Mouse (Mus musculus) colon, adult 2 months (tissue): ENCODE results near the gene Ccdc107. TPM values are rescaled to one million over a fixed set of nuclear protein-coding genes. Genes with fewer than 3 reads are reported as not detected.

Experiments
- polyA plus RNA-seq: library from polyadenylated mRNA; depleted of rRNA; stranded (reverse); fragments of >200 nt; gene quantifications from 2 replicates; pipeline ENCODE4 v1.2.3, GENCODE M21; 2012; rRNA removed

Ccdc107 gene
- 347 and 577 TPM in 2 replicates for polyA plus RNA-seq

GRCm38 (mm10) chr4:43492821-43493185 is at the start of gene Ccdc107:
TSS of gene Ccdc107 (plus strand) at chr4:43492900.

GRCm38 (mm10) chr4:43454041-43454836 is 38.5 kb upstream of the Ccdc107 start, which contains the start of gene Cd72:
TSS of gene Cd72 (minus strand) at chr4:43454628.

GRCm38 (mm10) chr4:43483535-43484091 is 9.1 kb upstream of the Ccdc107 start, which contains the start of gene Sit1:
TSS of gene Sit1 (minus strand) at chr4:43483734.

GRCm38 (mm10) chr4:43499407-43500333 is 7.0 kb downstream of the Ccdc107 start, which contains the start of gene Arhgef39:
TSS of gene Arhgef39 (minus strand) at chr4:43499695.

GRCm38 (mm10) chr4:43506536-43507185 is 14.0 kb downstream of the Ccdc107 start, which contains the start of gene Car9:
TSS of gene Car9 (plus strand) at chr4:43506966.

Other genes with a start within 250 kb of the Ccdc107 start
- 0.22 and 0.28 TPM in 2 replicates for gene Atp8b5, start 225.7 kb upstream of the Ccdc107 start, polyA plus RNA-seq
- 20.9 and 23.1 TPM in 2 replicates for gene Rusc2, start 110.9 kb upstream of the Ccdc107 start, polyA plus RNA-seq
- 0.08 TPM in 1 of 2 replicates, not detected in the other for gene Fam166b, start 63.8 kb upstream of the Ccdc107 start, polyA plus RNA-seq
- 90.2 and 100 TPM in 2 replicates for gene Tesk1, start 51.0 kb upstream of the Ccdc107 start, polyA plus RNA-seq
- 3.6 and 6.6 TPM in 2 replicates for gene Cd72, start 38.3 kb upstream of the Ccdc107 start, polyA plus RNA-seq
- 0.54 and 1.1 TPM in 2 replicates for gene Sit1, start 9.2 kb upstream of the Ccdc107 start, polyA plus RNA-seq
- gene Arhgef39, start 6.8 kb downstream of the Ccdc107 start, polyA plus RNA-seq: 49.5 and 64.1 TPM in 2 replicates
- 70.7 and 71.6 TPM in 2 replicates for gene Car9, start 14.1 kb downstream of the Ccdc107 start, polyA plus RNA-seq
- 199 and 235 TPM in 2 replicates for gene Tpm2, start 30.9 kb downstream of the Ccdc107 start, polyA plus RNA-seq
- 93.5 and 113 TPM in 2 replicates for gene Creb3, start 69.4 kb downstream of the Ccdc107 start, polyA plus RNA-seq
- gene Tln1, start 69.8 kb downstream of the Ccdc107 start, polyA plus RNA-seq: 98.4 and 102 TPM in 2 replicates
- gene Rgp1, start 85.8 kb downstream of the Ccdc107 start, polyA plus RNA-seq: 56.1 and 75.5 TPM in 2 replicates
- 13.0 and 13.3 TPM in 2 replicates for gene Gba2, start 86.0 kb downstream of the Ccdc107 start, polyA plus RNA-seq
- 0.17 TPM in 1 of 2 replicates, not detected in the other for gene Msmp, start 91.6 kb downstream of the Ccdc107 start, polyA plus RNA-seq
- gene Npr2, start 139.0 kb downstream of the Ccdc107 start, polyA plus RNA-seq: 18.2 and 19.2 TPM in 2 replicates
- 1.1 and 1.9 TPM in 2 replicates for gene Spag8, start 160.7 kb downstream of the Ccdc107 start, polyA plus RNA-seq
- 72.2 and 79.4 TPM in 2 replicates for gene Hint2, start 163.6 kb downstream of the Ccdc107 start, polyA plus RNA-seq
- gene Tmem8b, start 176.1 kb downstream of the Ccdc107 start, polyA plus RNA-seq: 9.2 and 11.0 TPM in 2 replicates
- 0.10 TPM in 1 of 2 replicates, not detected in the other for gene Fam221b, start 176.2 kb downstream of the Ccdc107 start, polyA plus RNA-seq
- gene Olfr70, start 207.9 kb downstream of the Ccdc107 start, polyA plus RNA-seq: not detected in 2 replicates
- gene Olfr71, start 217.4 kb downstream of the Ccdc107 start, polyA plus RNA-seq: not detected in 2 replicates
- 2.2 and 3.1 TPM in 2 replicates for gene Hrct1, start 234.3 kb downstream of the Ccdc107 start, polyA plus RNA-seq
- gene Spaar, start 237.1 kb downstream of the Ccdc107 start, polyA plus RNA-seq: 0.89 and 1.2 TPM in 2 replicates